Mouse (Mus musculus) heart, postnatal 0 days (tissue): ENCODE data around the gene Cdk2.

Source experiments
- CTCF ChIP-seq: IDR thresholded peaks from 2 replicates; pipeline ENCODE4 v1.5.1; 2016; ENCODE audit warnings: antibody characterized with exemption, control low read depth, low read depth
- EP300 ChIP-seq: IDR thresholded peaks from 2 replicates; pipeline ENCODE4 v1.6.1; 2016; ENCODE audit warnings: antibody characterized with exemption, low read depth

DNA sequence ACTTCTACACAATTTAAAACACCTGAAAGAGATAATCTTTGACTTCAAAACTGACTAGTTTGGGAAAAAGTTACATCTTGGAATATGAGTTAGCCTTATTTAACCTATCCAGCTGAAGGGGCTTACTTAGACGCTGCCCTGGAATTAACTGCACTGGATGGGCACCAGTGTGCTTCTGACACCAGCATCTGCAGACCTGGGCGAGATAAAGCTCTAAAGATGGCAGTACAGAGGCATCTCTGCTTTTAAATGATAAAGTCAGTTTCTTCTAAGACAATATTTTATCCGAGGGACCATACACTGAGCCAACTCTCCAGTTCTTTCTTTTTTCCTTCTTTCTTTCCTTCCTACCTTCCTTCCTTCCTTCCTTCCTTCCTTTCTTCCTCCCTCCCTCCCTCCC lies 40.0 kb downstream of the Cdk2 start:
- no peak for TF ChIP-seq CTCF
- no peak for TF ChIP-seq EP300
